Mouse (Mus musculus): ENCODE results near the gene Flnc.

GRCm38 (mm10) chr6:29467583-29468354 is 34.7 kb downstream of the Flnc start, which contains the start of gene Atp6v1f:
- TF ChIP-seq CTCF (IDR thresholded peaks at IDR 0.05; ENCODE audit: insufficient read depth, low read depth, low read length) (no peak), POLR2A (IDR thresholded peaks at IDR 0.05; ENCODE audit: insufficient read depth, low read depth, low read length) (peak; percentile 62)
